Mouse (Mus musculus): ENCODE measurements at regions not wholly inside any gene's neighbourhood (a gene's known extent, or its start where the extent isn't known, plus 50 kb on each side); places are given as distances from the start of the nearest gene placed in this dataset.

DNA sequence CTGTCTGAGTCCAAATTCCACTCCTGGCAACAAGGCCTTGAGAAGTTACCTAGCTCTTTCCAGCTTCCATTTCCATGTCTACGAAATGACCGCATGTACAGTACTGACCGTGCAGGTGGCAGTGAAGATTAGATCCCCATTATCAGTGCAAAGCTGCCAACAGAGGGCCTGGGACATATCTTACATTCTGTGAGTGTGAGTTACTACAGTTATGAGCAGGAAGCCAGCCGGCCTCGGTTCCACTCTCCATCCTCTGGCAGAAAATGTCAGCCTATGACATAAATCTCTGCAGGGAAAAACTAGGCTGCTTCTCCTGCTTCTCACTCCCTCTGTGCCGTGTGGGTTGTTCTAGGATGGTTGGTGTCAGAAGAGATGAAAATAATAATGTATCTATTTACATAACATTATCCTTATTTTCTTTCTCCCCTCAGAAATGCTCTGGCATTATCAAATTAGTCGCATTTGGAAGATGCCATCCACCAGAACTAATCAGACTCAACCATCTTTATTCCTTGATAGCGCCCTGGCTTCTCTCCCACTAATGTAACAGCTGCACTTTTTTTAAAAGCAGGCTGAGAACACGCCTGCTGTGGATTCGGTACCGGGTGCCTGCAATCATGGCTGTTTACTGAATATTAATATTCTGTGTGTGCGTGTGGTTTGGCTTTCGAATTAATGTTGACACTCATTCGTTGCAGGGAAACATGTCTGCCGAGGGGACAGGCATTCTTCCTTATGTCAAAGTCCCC is 77.5 kb downstream of the Dyrk2 start:
- no peak overlapping the region for H3K4me3 ChIP-seq
- no peak for ATAC-seq (ENCODE audit: low FRiP score, low read depth)
- WGBS: 81% methylated on average over 15 of the region's 15 CpGs
- no peaks in the 10 kb centered on the region for H3K27me3 ChIP-seq
- H3K4me1 ChIP-seq: peaks cover 4% of the 10 kb centered on the region; the same call in 1 of the 2 replicates
- no peak overlapping the region for H3K27ac ChIP-seq
- H3K9me3 ChIP-seq: no peaks in the 10 kb centered on the region
- no peak overlapping the region for H3K9ac ChIP-seq
- H3K4me2 ChIP-seq (replicated peaks): no peak overlapping the region
- no peaks in the 10 kb centered on the region for H3K36me3 ChIP-seq

DNA sequence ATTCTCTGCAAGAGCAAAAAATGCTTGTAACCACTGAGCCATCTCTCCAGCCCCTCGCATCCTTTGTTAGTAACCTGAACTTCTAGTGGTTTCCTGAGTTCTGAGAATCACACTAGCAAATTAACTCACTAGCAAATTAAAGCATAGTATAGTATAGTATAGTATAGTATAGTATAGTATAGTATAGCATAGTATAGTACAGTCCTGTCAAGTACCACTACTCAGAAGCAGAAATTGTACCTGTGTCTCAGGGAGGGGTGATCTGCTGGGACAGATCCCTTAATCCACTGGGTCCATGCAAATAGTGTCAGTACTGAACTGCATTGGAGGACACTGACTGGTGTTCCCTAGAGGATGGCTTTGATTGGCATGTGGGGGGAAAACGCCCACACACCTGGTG is 76.2 kb downstream of the Dyrk2 start:
- no peak for ATAC-seq (ENCODE audit: low FRiP score, low read depth)
- Histone ChIP-seq H3K9me3 (no peaks in the 10 kb centered on the region), H3K9ac (no peak overlapping the region), H3K4me3 (no peak overlapping the region), H3K4me1 (peaks cover 4% of the 10 kb centered on the region; the same call in 1 of the 2 replicates), H3K27ac (no peak overlapping the region), H3K4me2 (replicated peaks) (no peak overlapping the region), H3K27me3 (no peaks in the 10 kb centered on the region), H3K36me3 (no peaks in the 10 kb centered on the region)
- WGBS: 84% methylated on average over 2 of the region's 2 CpGs

DNA sequence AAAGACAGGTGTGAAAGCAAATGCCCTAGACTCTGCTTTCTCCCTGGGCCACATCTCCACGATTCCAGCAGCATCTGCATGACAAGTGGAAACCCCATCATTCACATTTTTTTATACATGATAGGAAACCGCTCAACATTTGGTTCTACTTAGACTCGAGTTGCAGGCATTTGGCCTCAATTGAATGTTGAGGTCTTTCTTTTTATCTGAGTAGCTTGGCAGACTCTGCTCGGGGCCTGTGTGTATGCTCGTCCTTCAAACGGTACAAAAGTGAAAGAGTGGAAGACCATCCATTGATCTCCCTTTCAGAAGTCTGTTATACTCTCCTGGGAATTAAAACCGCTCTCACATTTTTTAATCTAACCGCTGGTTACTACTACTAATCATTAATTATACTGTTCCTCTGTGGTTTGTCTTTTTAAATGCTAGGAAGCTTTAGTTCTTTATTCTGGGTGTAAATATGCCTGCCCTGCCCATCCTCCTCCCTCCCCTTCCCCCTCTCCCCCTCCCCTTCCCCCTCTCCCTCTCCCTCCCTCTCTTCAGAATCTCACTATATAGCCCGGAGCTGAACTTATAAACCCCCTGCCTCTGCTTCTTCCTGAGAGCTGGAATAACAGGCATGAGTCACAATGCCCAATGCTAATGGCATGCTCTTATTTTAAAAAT is 75.5 kb downstream of the Dyrk2 start:
- Histone ChIP-seq H3K4me2 (replicated peaks) (no peak overlapping the region), H3K9me3 (no peaks in the 10 kb centered on the region), H3K4me3 (no peak overlapping the region), H3K27ac (no peak overlapping the region; the same call in 1 of the 2 replicates), H3K36me3 (no peaks in the 10 kb centered on the region), H3K27me3 (no peaks in the 10 kb centered on the region), H3K9ac (no peak overlapping the region), H3K4me1 (peaks cover 4% of the 10 kb centered on the region; the same call in 1 of the 2 replicates)
- ATAC-seq (ENCODE audit: low FRiP score, low read depth): peak; percentile 59; the same call in 1 of the 2 replicates
- WGBS: 29% methylated on average over 9 of the region's 9 CpGs

DNA sequence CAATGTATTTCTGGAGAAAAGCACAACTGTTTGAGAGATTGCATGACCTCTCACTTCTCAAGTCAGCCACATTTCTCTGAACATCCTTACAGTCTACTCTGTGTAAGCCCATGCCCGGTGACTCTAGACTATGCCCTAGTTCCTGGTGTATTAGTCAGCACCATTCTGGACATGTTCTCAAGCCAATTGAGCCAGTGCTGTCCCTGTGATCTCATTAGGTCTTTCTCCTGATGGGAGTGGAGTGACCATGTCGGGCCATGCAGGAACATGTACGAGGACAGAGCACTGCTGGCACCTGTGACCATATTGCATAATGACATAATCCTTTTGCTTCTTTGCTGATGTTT is 75.0 kb downstream of the Dyrk2 start:
- Histone ChIP-seq H3K36me3 (no peaks in the 10 kb centered on the region), H3K4me3 (no peak overlapping the region), H3K27ac (no peak overlapping the region; the same call in 1 of the 2 replicates), H3K4me1 (peaks cover 4% of the 10 kb centered on the region; the same call in 1 of the 2 replicates), H3K9me3 (no peaks in the 10 kb centered on the region), H3K4me2 (replicated peaks) (no peak overlapping the region), H3K9ac (no peak overlapping the region), H3K27me3 (no peaks in the 10 kb centered on the region)
- WGBS: 74% methylated on average over 3 of the region's 3 CpGs
- ATAC-seq (ENCODE audit: low FRiP score, low read depth): no peak

DNA sequence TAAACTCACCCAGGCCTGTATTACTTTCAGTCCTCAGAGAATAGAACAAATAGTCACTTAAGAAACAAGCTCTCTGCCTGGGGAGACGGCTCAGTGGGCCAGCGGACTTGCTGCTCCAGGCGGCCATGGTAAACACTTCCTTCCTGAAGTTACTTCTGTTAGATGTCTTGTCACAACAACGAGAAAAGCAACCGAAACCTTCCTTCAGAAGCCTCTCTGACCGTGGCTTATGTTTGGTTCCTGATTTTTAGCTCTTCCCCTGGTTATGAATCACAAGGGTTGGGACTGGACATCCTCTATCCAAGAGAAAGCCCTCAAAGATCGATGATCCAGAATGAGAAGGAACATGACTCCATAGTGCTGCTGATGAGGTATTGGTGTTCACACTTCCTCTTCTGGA is 73.5 kb downstream of the Dyrk2 start:
- WGBS: 87% methylated on average over 7 of the region's 7 CpGs
- Histone ChIP-seq H3K4me1 (peaks cover 4% of the 10 kb centered on the region; the same call in 1 of the 2 replicates), H3K4me3 (no peak overlapping the region), H3K36me3 (no peaks in the 10 kb centered on the region), H3K4me2 (replicated peaks) (no peak overlapping the region), H3K27me3 (no peaks in the 10 kb centered on the region), H3K27ac (no peak overlapping the region), H3K9ac (no peak overlapping the region), H3K9me3 (no peaks in the 10 kb centered on the region)
- no peak for ATAC-seq (ENCODE audit: low FRiP score, low read depth)

DNA sequence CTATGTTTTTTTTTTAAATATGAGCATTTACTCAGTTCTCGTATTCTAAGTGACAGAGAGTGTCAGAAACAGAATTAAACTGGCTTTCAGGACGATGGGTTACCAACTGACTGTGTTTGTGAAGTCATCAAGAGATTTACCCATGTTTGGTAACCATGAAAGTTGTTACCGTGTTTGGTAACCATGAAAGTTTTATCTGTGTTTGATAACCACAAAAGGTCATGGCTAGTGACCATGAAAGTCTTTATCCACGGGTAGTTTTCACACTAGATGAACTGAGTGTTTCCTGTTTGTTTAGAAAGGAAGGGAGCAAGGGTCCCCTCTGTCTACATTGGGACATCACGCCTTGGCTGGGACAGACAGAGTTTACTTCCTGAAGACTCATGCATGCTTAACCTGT is 72.8 kb downstream of the Dyrk2 start:
- 78% methylated on average over 5 of the region's 5 CpGs for WGBS
- no peaks in the 10 kb centered on the region for H3K27me3 ChIP-seq
- no peaks in the 10 kb centered on the region for H3K36me3 ChIP-seq
- no peak overlapping the region for H3K4me2 ChIP-seq (replicated peaks)
- H3K4me3 ChIP-seq: no peak overlapping the region
- no peak for ATAC-seq (ENCODE audit: low FRiP score, low read depth)
- no peak overlapping the region for H3K27ac ChIP-seq
- H3K4me1 ChIP-seq: peaks cover 4% of the 10 kb centered on the region; the same call in 1 of the 2 replicates
- H3K9me3 ChIP-seq: no peaks in the 10 kb centered on the region
- H3K9ac ChIP-seq: no peak overlapping the region

DNA sequence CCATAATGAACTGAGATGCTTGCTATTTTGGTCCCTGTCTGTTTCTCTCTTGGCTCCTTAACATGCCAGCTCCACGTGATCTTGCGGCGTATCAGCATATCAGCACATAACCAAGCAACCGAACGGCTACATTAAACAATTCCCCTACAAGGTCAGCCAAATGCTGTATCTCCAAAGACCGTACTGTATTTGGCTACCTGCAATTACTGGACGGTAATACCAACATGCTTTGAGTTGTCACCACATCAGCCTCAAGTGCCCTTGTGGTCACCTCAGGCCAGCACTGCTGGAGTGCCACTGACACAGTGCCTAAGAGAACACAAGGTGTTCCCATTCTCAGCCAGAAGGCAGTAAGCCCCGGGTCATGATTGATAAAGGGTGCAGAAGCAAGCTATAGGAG is 70.2 kb downstream of the Dyrk2 start:
- ATAC-seq (ENCODE audit: low FRiP score, low read depth): no peak
- WGBS: 92% methylated on average over 8 of the region's 8 CpGs
- no peaks in the 10 kb centered on the region for H3K36me3 ChIP-seq

DNA sequence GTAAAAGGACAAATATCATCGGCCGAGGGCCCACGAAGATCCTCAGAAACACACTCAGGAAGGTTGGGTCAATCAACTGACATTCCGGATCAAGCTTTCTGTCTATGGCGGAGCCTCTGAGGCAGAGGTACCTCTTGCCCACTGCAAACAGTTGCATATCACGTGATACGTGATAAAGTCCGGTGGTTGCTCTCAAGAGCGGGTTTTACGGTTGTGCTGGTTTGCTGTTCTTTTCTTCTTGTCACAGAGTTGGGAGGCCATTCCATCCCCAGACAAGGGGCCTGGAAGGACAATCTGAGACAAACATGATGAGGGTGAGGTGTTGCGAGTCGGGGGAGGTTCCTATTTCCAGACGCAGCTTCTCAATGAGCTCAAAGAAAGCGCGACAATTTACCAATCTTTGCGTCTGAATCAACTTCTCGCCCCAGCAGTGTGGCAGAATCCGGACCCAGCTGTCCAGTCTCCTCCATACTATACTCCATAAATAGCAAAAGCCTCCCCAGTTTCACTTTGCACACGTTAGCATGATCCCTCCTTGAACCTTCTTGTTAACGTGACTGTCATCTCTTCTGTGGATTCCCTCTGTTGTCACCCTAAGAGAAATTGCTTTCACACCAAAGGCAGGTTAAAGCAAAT is 66.0 kb downstream of the Dyrk2 start:
- Histone ChIP-seq H3K36me3 (no peaks in the 10 kb centered on the region), H3K4me1 (peaks cover 13% of the 10 kb centered on the region; the same call in 1 of the 2 replicates), H3K9me3 (no peaks in the 10 kb centered on the region), H3K9ac (no peak overlapping the region), H3K4me3 (no peak overlapping the region), H3K27ac (no peak overlapping the region), H3K4me2 (replicated peaks) (no peak overlapping the region), H3K27me3 (no peaks in the 10 kb centered on the region)
- no peak for ATAC-seq (ENCODE audit: low FRiP score, low read depth)
- WGBS: 85% methylated on average over 20 of the region's 20 CpGs

More for the DNA sequence above, 70.2 kb downstream of the Dyrk2 start:
- H3K4me2 ChIP-seq (replicated peaks): no peak overlapping the region
- no peak overlapping the region for H3K9ac ChIP-seq
- H3K27me3 ChIP-seq: no peaks in the 10 kb centered on the region
- H3K4me1 ChIP-seq: peaks cover 13% of the 10 kb centered on the region; the same call in 1 of the 2 replicates
- no peaks in the 10 kb centered on the region for H3K9me3 ChIP-seq
- H3K27ac ChIP-seq: no peak overlapping the region
- H3K4me3 ChIP-seq: no peak overlapping the region

DNA sequence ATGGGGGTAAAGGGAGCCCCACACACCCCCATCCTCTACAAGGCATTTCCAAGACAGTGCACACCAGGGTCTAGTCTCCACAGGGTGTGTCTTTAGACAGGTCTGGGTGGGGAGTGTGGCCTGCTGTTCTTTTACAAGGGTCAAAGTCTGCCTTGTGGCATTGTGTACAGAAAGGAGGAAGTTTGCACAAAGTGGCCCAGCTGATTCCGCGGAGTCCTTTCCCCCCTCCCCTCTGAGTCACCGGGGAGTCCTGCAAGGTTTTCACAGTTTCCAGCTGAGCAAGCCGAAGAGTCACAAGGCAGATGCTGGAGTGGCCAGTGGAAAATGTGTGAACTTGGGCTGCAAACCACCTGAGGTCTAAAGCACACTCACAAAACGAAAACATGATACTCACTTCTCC is 65.4 kb downstream of the Dyrk2 start:
- no peaks in the 10 kb centered on the region for H3K36me3 ChIP-seq
- H3K9me3 ChIP-seq: no peaks in the 10 kb centered on the region
- H3K27ac ChIP-seq: no peak overlapping the region
- no peak overlapping the region for H3K9ac ChIP-seq
- H3K4me1 ChIP-seq: peaks cover 13% of the 10 kb centered on the region; the same call in 1 of the 2 replicates
- H3K4me2 ChIP-seq (replicated peaks): no peak overlapping the region
- no peaks in the 10 kb centered on the region for H3K27me3 ChIP-seq
- 52% methylated on average over 5 of the region's 5 CpGs for WGBS
- ATAC-seq (ENCODE audit: low FRiP score, low read depth): no peak
- H3K4me3 ChIP-seq: no peak overlapping the region

Measured in limb, embryonic 13.5 days (tissue).